ENCODE assay signal across 31 mouse cellular contexts in genomic region chr11:62916765-62917164, GRCm38 (mm10). TPM values are rescaled to one million over a fixed set of nuclear protein-coding genes. Genes with fewer than 3 reads are reported as not detected.
DNase-seq lines count a peak whose midpoint lies in the region; ATAC-seq and TF ChIP-seq lines count a peak whose summit lies in the region.
"Had no signal": no experiment of that assay in that cellular context is flagged by ENCODE, and none has a peak within 500 bp of the region (broad histone marks: within the 10 kb centered on the region; RNA-seq: fewer than 3 reads in every experiment).

No protein-coding gene starts in this region.

- H3K9ac ChIP-seq in liver, adult 2 months (ENCODE audit: low read depth, low read length), result no peak overlapping the region
- H3K9ac ChIP-seq in liver, embryonic 12.5 days, result no peak overlapping the region
- H3K9ac ChIP-seq in liver, embryonic 13.5 days, result no peak overlapping the region
- H3K9ac ChIP-seq in liver, embryonic 16.5 days (ENCODE audit: low read depth, low read length), result no peak overlapping the region
- H3K9ac ChIP-seq: forebrain, embryonic 13.5 days; heart, embryonic 12.5 days; heart, embryonic 15.5 days; hindbrain, embryonic 14.5 days had no signal

- no peaks in the 10 kb centered on the region for H3K9me3 ChIP-seq in liver, embryonic 12.5 days (replicated peaks)
- no peaks in the 10 kb centered on the region for H3K9me3 ChIP-seq in liver, embryonic 13.5 days (replicated peaks)
- H3K9me3 ChIP-seq in liver, embryonic 16.5 days (replicated peaks; ENCODE audit: control insufficient read depth, low read length), result no peaks in the 10 kb centered on the region
- H3K9me3 ChIP-seq: forebrain, embryonic 13.5 days; heart, embryonic 12.5 days; heart, embryonic 15.5 days had no signal

- 0 out of 2 replicates have a peak, but pooled peaks cover 4% of the 10 kb centered on the region for H3K27me3 ChIP-seq in liver, adult 2 months (ENCODE audit: control insufficient read depth, insufficient read depth, low read length)
- H3K27me3 ChIP-seq in liver, embryonic 12.5 days (replicated peaks), result peaks cover 4% of the 10 kb centered on the region; the same call in 1 of the 2 replicates
- peaks cover under 1% of the 10 kb centered on the region; the same call in 1 of the 2 replicates for H3K27me3 ChIP-seq in liver, embryonic 13.5 days
- no peaks in the 10 kb centered on the region for H3K27me3 ChIP-seq in liver, embryonic 16.5 days (ENCODE audit: control insufficient read depth, insufficient read depth, low read depth, low read length)
- H3K27me3 ChIP-seq: forebrain, embryonic 13.5 days; heart, embryonic 12.5 days; heart, embryonic 15.5 days had no signal

- H3K79me2 ChIP-seq in liver, adult 2 months (ENCODE audit: control insufficient read depth, insufficient read depth, low read length), result no peaks in the 10 kb centered on the region

- no peak for TF ChIP-seq CTCF in liver, adult 2 months (IDR thresholded peaks at IDR 0.05; ENCODE audit: low read depth, low read length)

- ATAC-seq in liver, embryonic 12.5 days, result no peak
- ATAC-seq in liver, embryonic 13.5 days (ENCODE audit: low read depth), result peak; percentile 45
- peak; percentile 59; the same call in 1 of the 2 replicates for ATAC-seq in liver, embryonic 16.5 days (ENCODE audit: low read depth)
- no peak for ATAC-seq in granulocyte monocyte progenitor cell, adult 5-6 weeks (replicated peaks; ENCODE audit: poor library complexity, severe bottlenecking)
- ATAC-seq: activated CD4-positive, CD25-positive, alpha-beta regulatory T cell, adult 4 months; CD4-positive, CD25-positive, alpha-beta regulatory T cell, adult 4 months; forebrain, embryonic 13.5 days; forebrain, embryonic 16.5 days; hindbrain, postnatal 0 days had no signal

- peaks cover 3% of the 10 kb centered on the region for H3K4me1 ChIP-seq in liver, adult 2 months (ENCODE audit: control insufficient read depth, insufficient read depth, low read length)
- no peaks in the 10 kb centered on the region for H3K4me1 ChIP-seq in liver, embryonic 12.5 days
- H3K4me1 ChIP-seq in liver, embryonic 13.5 days (replicated peaks), result no peaks in the 10 kb centered on the region
- no peaks in the 10 kb centered on the region for H3K4me1 ChIP-seq in liver, embryonic 16.5 days (ENCODE audit: control insufficient read depth, low read depth, low read length)

- H3K27ac ChIP-seq in liver, adult 2 months (replicated peaks; ENCODE audit: insufficient read depth, low read depth, low read length), result no peak overlapping the region
- H3K27ac ChIP-seq in liver, embryonic 12.5 days, result no peak overlapping the region
- H3K27ac ChIP-seq in liver, embryonic 13.5 days, result no peak overlapping the region
- H3K27ac ChIP-seq in liver, embryonic 16.5 days (ENCODE audit: low read length), result no peak overlapping the region
- H3K27ac ChIP-seq: forebrain, embryonic 10.5 days; forebrain, embryonic 13.5 days; heart, embryonic 15.5 days; hindbrain, embryonic 14.5 days; hindbrain, postnatal 0 days had no signal

- H3K4me3 ChIP-seq in liver, adult 2 months (ENCODE audit: insufficient read depth, low read depth, low read length), result no peak overlapping the region
- H3K4me3 ChIP-seq in liver, embryonic 12.5 days, result no peak overlapping the region
- H3K4me3 ChIP-seq in liver, embryonic 13.5 days (replicated peaks), result no peak overlapping the region
- H3K4me3 ChIP-seq in liver, embryonic 16.5 days (ENCODE audit: low read depth, low read length), result no peak overlapping the region
- H3K4me3 ChIP-seq: forebrain, embryonic 10.5 days; forebrain, embryonic 13.5 days; heart, embryonic 12.5 days; heart, embryonic 15.5 days had no signal

- WGBS in liver, adult 2 months, result 0% methylated on average over 2 of the region's 2 CpGs
- 33% methylated on average over 2 of the region's 2 CpGs for WGBS in liver, embryonic 12.5 days (ENCODE audit: insufficient replicate concordance)
- 22% methylated on average over 2 of the region's 2 CpGs for WGBS in liver, embryonic 13.5 days (ENCODE audit: insufficient replicate concordance)
- 12% methylated on average over 2 of the region's 2 CpGs for WGBS in liver, embryonic 16.5 days (ENCODE audit: insufficient replicate concordance)

- no peaks in the 10 kb centered on the region for H3K36me3 ChIP-seq in liver, adult 2 months (ENCODE audit: control insufficient read depth, insufficient read depth, low read length)
- H3K36me3 ChIP-seq in liver, embryonic 12.5 days, result no peaks in the 10 kb centered on the region
- no peaks in the 10 kb centered on the region for H3K36me3 ChIP-seq in liver, embryonic 13.5 days
- H3K36me3 ChIP-seq in liver, embryonic 16.5 days (ENCODE audit: control insufficient read depth, insufficient read depth), result no peaks in the 10 kb centered on the region
- H3K36me3 ChIP-seq: forebrain, embryonic 10.5 days; heart, embryonic 12.5 days; heart, embryonic 15.5 days had no signal

- peak; percentile 67 for DNase-seq in liver, adult 2 months (ENCODE audit: extremely low read depth, low read depth, low spot score)
- no peak for DNase-seq in liver, embryonic 13.5 days
- no peak for DNase-seq in urinary bladder, postnatal 14 days (ENCODE audit: low spot score)
- DNase-seq: adrenal gland, postnatal 10 days; adrenal gland, postnatal 36 days; cerebellum, adult 18-20 months; cerebellum, adult 9-10 months; cerebellum, postnatal 14 days; gastrocnemius, postnatal 10 days; gastrocnemius, postnatal 36 days; heart, adult 18-20 months; heart, postnatal 10 days; heart, postnatal 4 days had no signal

- no peak for TF ChIP-seq POLR2A in liver, adult 2 months (IDR thresholded peaks at IDR 0.05; ENCODE audit: extremely low read depth, insufficient read depth, low read length)

- no peak overlapping the region for H3K4me2 ChIP-seq in liver, embryonic 12.5 days
- no peak overlapping the region for H3K4me2 ChIP-seq in liver, embryonic 13.5 days
- no peak overlapping the region for H3K4me2 ChIP-seq in liver, embryonic 16.5 days (ENCODE audit: low read depth, low read length)
- H3K4me2 ChIP-seq: forebrain, embryonic 13.5 days; heart, embryonic 12.5 days; heart, embryonic 15.5 days; hindbrain, embryonic 14.5 days had no signal

RNA-seq across cellular contexts. Expression of gene Cdrt4, which starts 34.2 kb away (rescaled TPM):
- not detected in 2 replicates for total RNA-seq in liver, adult 2 months (2014; rRNA removed)
- not detected in 2 replicates for polyA plus RNA-seq in liver, adult 2 months (2012; rRNA removed)
- not detected in 2 replicates for polyA plus RNA-seq in liver, embryonic 12.5 days (2016; fragmentation: Nextera tagmentation; extraction: Ambion mirVana)
- polyA plus RNA-seq in liver, embryonic 13.5 days (2015; fragmentation: Nextera tagmentation; extraction: Ambion mirVana), result 0.16 TPM in 1 of 2 replicates, not detected in the other
- polyA plus RNA-seq in liver, embryonic 16.5 days (2015; fragmentation: Nextera tagmentation; extraction: Ambion mirVana), result not detected in 2 replicates
- not detected in 2 replicates for total RNA-seq in granulocyte monocyte progenitor cell, adult 5-6 weeks (2014; fragmentation: Nextera tagmentation)
- total RNA-seq in granulocyte monocyte progenitor cell, adult 5-6 weeks (2017), result not detected in 2 replicates
- total RNA-seq: adrenal gland, adult 18-20 months; adrenal gland, postnatal 10 days; adrenal gland, postnatal 36 days; gastrocnemius, adult 18-20 months; gastrocnemius, postnatal 36 days; heart, adult 18-20 months; heart, postnatal 10 days; hindbrain, postnatal 0 days; MEL had no signal
- polyA plus RNA-seq: activated CD4-positive, CD25-positive, alpha-beta regulatory T cell, adult 4 months; C2C12; CD4-positive, CD25-positive, alpha-beta regulatory T cell, adult 4 months; embryonic facial prominence, embryonic 11.5 days; forebrain, embryonic 10.5 days; forebrain, embryonic 13.5 days; forebrain, embryonic 16.5 days; heart, embryonic 12.5 days; heart, embryonic 15.5 days; hindbrain, embryonic 11.5 days; hindbrain, embryonic 14.5 days had no signal

RNA-seq across cellular contexts. Expression of gene Tvp23b, which starts 37.5 kb away (rescaled TPM):
- total RNA-seq in liver, adult 2 months (2014; rRNA removed), result 23.8 and 31.0 TPM in 2 replicates
- polyA plus RNA-seq in liver, adult 2 months (2012; rRNA removed), result 10.1 and 12.1 TPM in 2 replicates
- 32.2 and 35.0 TPM in 2 replicates for polyA plus RNA-seq in liver, embryonic 12.5 days (2016; fragmentation: Nextera tagmentation; extraction: Ambion mirVana)
- polyA plus RNA-seq in liver, embryonic 13.5 days (2015; fragmentation: Nextera tagmentation; extraction: Ambion mirVana), result 29.2 and 36.1 TPM in 2 replicates
- polyA plus RNA-seq in liver, embryonic 16.5 days (2015; fragmentation: Nextera tagmentation; extraction: Ambion mirVana), result 26.1 and 29.7 TPM in 2 replicates
- total RNA-seq in granulocyte monocyte progenitor cell, adult 5-6 weeks (2014; fragmentation: Nextera tagmentation), result 23.8 and 24.3 TPM in 2 replicates
- total RNA-seq in granulocyte monocyte progenitor cell, adult 5-6 weeks (2017), result 37.7 and 48.3 TPM in 2 replicates

Comparison
In these comparisons a context has a peak if more than half of its experiments do, and no peak if none do; other contexts are left out.
1. ATAC-seq: peak in liver, embryonic 13.5 days (single experiment) and liver, embryonic 16.5 days (single experiment); none in liver, embryonic 12.5 days (single experiment) and granulocyte monocyte progenitor cell, adult 5-6 weeks (single experiment).